Mouse (Mus musculus) testis, adult 2 months (tissue): ENCODE measurements around the gene Znrd1.

Experiments
- CTCF ChIP-seq: fragments of 200-500 bp; IDR thresholded peaks from 2 replicates; pipeline ENCODE4 v1.5.1; 2012; ENCODE audit warnings: low read depth, mild to moderate bottlenecking, inconsistent platforms, low read length, moderate library complexity; ENCODE audit not compliant: control insufficient read depth, insufficient read depth, insufficient replicate concordance
- POLR2A ChIP-seq: fragments of 200-500 bp; IDR thresholded peaks from 2 replicates; pipeline ENCODE4 v1.6.1; 2012; ENCODE audit warnings: low read depth, mild to moderate bottlenecking, inconsistent platforms, low read length, moderate library complexity; ENCODE audit not compliant: control insufficient read depth

DNA sequence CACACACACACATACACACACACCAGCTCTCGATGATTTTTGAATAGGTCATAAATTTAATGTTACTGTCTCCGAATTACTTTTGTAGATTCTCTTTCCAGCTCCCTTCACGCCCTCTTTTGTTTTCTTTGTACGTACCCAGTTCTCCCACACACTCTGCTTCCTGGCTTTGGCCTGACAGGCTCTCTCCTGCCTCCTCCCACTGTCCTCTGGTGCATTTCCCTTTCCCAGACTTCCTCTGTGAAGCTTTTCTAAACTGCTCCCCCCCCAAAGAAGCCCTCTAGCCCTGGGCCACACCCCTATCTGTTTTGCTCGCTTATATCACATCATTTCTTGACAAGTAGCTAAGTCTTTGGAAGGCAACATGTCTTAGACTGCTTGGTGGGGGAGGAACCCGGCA is 28.1 kb downstream of the Znrd1 start:
- TF ChIP-seq CTCF (no peak), POLR2A (no peak)
